Mouse (Mus musculus) liver, embryonic 14.5 days (tissue): ENCODE data around the gene Gsc.

Source experiments
- CTCF ChIP-seq: IDR thresholded peaks from 2 replicates; pipeline ENCODE4 v1.5.1; 2016; ENCODE audit warnings: antibody characterized with exemption, low read depth, control low read depth
- EP300 ChIP-seq: IDR thresholded peaks from 2 replicates; pipeline ENCODE4 v1.6.1; 2016; ENCODE audit warnings: antibody characterized with exemption, low read depth

GRCm38 (mm10) chr12:104492009-104492408 lies 18.9 kb upstream of the Gsc start:
- TF ChIP-seq EP300 = no peak
- TF ChIP-seq CTCF = no peak
